Mouse (Mus musculus) ES-E14 (cell line): ENCODE results near the gene Pabpc1l.

Experiments
- CHD2 ChIP-seq: IDR thresholded peaks from 2 replicates; pipeline ENCODE4 v1.6.1; 2014; ENCODE audit warnings: mild to moderate bottlenecking, low read depth, low read length, inconsistent platforms
- HCFC1 ChIP-seq: IDR thresholded peaks from 2 replicates; pipeline ENCODE4 v1.6.1; 2012; ENCODE audit warnings: low read length, inconsistent platforms, borderline replicate concordance; ENCODE audit not compliant: insufficient read depth
- MAFK ChIP-seq: IDR thresholded peaks from 2 replicates; pipeline ENCODE4 v1.6.1; 2014; ENCODE audit warnings: mild to moderate bottlenecking, low read depth, low read length, inconsistent platforms; ENCODE audit not compliant: insufficient read depth
- ZC3H11A ChIP-seq: IDR thresholded peaks from 2 replicates; pipeline ENCODE4 v1.6.1; 2012; ENCODE audit warnings: low read depth, mild to moderate bottlenecking, inconsistent platforms, low read length, borderline replicate concordance
- ZNF384 ChIP-seq: IDR thresholded peaks from 2 replicates; pipeline ENCODE4 v1.6.1; 2012; ENCODE audit warnings: low read depth, low read length, inconsistent platforms

- TF ChIP-seq ZC3H11A (no peak), MAFK (no peak), ZNF384 (no peak), HCFC1 (no peak), CHD2 (no peak)
Observed at GRCm38 (mm10) chr2:164089508-164089907, 64.3 kb downstream of the Pabpc1l start.
